Mouse (Mus musculus) brain, embryonic 14.5 days (tissue): ENCODE measurements at regions not wholly inside any gene's neighbourhood (a gene's known extent, or its start where the extent isn't known, plus 50 kb on each side); places are given as distances from the start of the nearest gene placed in this dataset.
A peak's percentile ranks its signal among the peaks of the same experiment; 100 is the strongest.

Experiments
- DNase-seq: peaks from one replicate; pipeline ENCODE4 v3.0.0-alpha.2; 2011; ENCODE audit warnings: low read depth
- CTCF ChIP-seq: fragments of 200-500 bp; IDR thresholded peaks from 2 replicates; pipeline ENCODE4 v1.5.1; 2012; ENCODE audit warnings: inconsistent platforms, mild to moderate bottlenecking, moderate library complexity, borderline replicate concordance; ENCODE audit not compliant: insufficient read depth, insufficient read length; ENCODE audit errors: extremely low read depth
- POLR2A ChIP-seq: fragments of 200-500 bp; IDR thresholded peaks from 2 replicates; pipeline ENCODE4 v1.6.1; 2012; ENCODE audit warnings: mild to moderate bottlenecking, inconsistent platforms, borderline replicate concordance; ENCODE audit not compliant: poor library complexity, insufficient read depth, insufficient read length, severe bottlenecking; ENCODE audit errors: extremely low read depth

GRCm38 (mm10) chr13:52327734-52328133, 203.3 kb downstream of the Diras2 start:
- DNase-seq: no peak
- TF ChIP-seq POLR2A (no peak), CTCF (no peak)

- TF ChIP-seq POLR2A: no peak
- TF ChIP-seq CTCF: no peak
- DNase-seq: no peak
These were observed 202.3 kb downstream of the Diras2 start for GRCm38 (mm10) chr13:52328766-52329165.

GRCm38 (mm10) chr13:52331068-52331467, 200.0 kb downstream of the Diras2 start:
- TF ChIP-seq CTCF (no peak), POLR2A (no peak)

GRCm38 (mm10) chr13:52334962-52335361, 196.1 kb downstream of the Diras2 start:
- DNase-seq: no peak
- TF ChIP-seq CTCF (no peak), POLR2A (no peak)

More at GRCm38 (mm10) chr13:52331068-52331467, 200.0 kb downstream of the Diras2 start:
- DNase-seq: peak; percentile 24

GRCm38 (mm10) chr13:52337936-52338335, 193.1 kb downstream of the Diras2 start:
- no peak for DNase-seq
- TF ChIP-seq POLR2A: no peak
- TF ChIP-seq CTCF: no peak

- peak; percentile 53 for DNase-seq
These were observed 191.9 kb downstream of the Diras2 start for GRCm38 (mm10) chr13:52339156-52339555.

GRCm38 (mm10) chr13:52341981-52342380, 189.1 kb downstream of the Diras2 start:
- no peak for DNase-seq
- TF ChIP-seq CTCF (no peak), POLR2A (no peak)

More at GRCm38 (mm10) chr13:52339156-52339555, 191.9 kb downstream of the Diras2 start:
- TF ChIP-seq POLR2A: no peak
- TF ChIP-seq CTCF: no peak

- DNase-seq: no peak
- TF ChIP-seq POLR2A: no peak
- TF ChIP-seq CTCF: no peak
These were observed 186.7 kb downstream of the Diras2 start for GRCm38 (mm10) chr13:52344383-52344782.

- no peak for TF ChIP-seq POLR2A
- no peak for TF ChIP-seq CTCF
These were observed 186.2 kb downstream of the Diras2 start for GRCm38 (mm10) chr13:52344853-52345252.

GRCm38 (mm10) chr13:52345375-52346026, 185.6 kb downstream of the Diras2 start:
- no peak for TF ChIP-seq CTCF
- no peak for TF ChIP-seq POLR2A
- DNase-seq: no peak

More at GRCm38 (mm10) chr13:52344853-52345252, 186.2 kb downstream of the Diras2 start:
- DNase-seq: no peak

- DNase-seq: no peak
- no peak for TF ChIP-seq POLR2A
These were observed 185.1 kb downstream of the Diras2 start for GRCm38 (mm10) chr13:52346027-52346375.

GRCm38 (mm10) chr13:52347631-52348030, 183.4 kb downstream of the Diras2 start:
- no peak for DNase-seq
- TF ChIP-seq CTCF (no peak), POLR2A (no peak)
